Mouse (Mus musculus) C2C12 (cell line): ENCODE measurements at regions not wholly inside any gene's neighbourhood (a gene's known extent, or its start where the extent isn't known, plus 50 kb on each side); places are given as distances from the start of the nearest gene placed in this dataset.

Experiments
- H3K27me3 ChIP-seq: one replicate; pipeline ENCODE4 v1.6.1; 2011; ENCODE audit not compliant: control insufficient read depth, insufficient read depth, insufficient read length
- H3K36me3 ChIP-seq: one replicate; pipeline ENCODE4 v1.6.1; 2011; ENCODE audit not compliant: control insufficient read depth, insufficient read depth
- H3K4me3 ChIP-seq: one replicate; pipeline ENCODE4 v1.5.1; 2011; ENCODE audit warnings: mild to moderate bottlenecking, control low read depth; ENCODE audit not compliant: poor library complexity, insufficient read depth, severe bottlenecking
- H3K79me2 ChIP-seq: one replicate; pipeline ENCODE4 v1.6.1; 2011; ENCODE audit not compliant: control insufficient read depth, insufficient read depth
- H3K79me3 ChIP-seq: one replicate; pipeline ENCODE4 v1.6.1; 2011; ENCODE audit warnings: low read depth, control low read depth
- H3ac ChIP-seq: one replicate; pipeline ENCODE3; 2011; ENCODE audit warnings: low read depth; ENCODE audit not compliant: control insufficient read depth, insufficient read length
- CEBPB ChIP-seq: IDR thresholded peaks from one replicate; pipeline ENCODE4 v1.6.1; 2011; ENCODE audit warnings: low read depth, mild to moderate bottlenecking, control low read depth, moderate library complexity
- CTCF ChIP-seq: IDR thresholded peaks from one replicate; pipeline ENCODE4 v1.5.1; 2011; ENCODE audit not compliant: control insufficient read depth, insufficient read depth, insufficient read length
- FOSL1 ChIP-seq: IDR thresholded peaks from one replicate; pipeline ENCODE4 v1.8.0; 2011; ENCODE audit warnings: mild to moderate bottlenecking, low read length; ENCODE audit not compliant: poor library complexity, insufficient read depth, severe bottlenecking
- MAX ChIP-seq: IDR thresholded peaks from one replicate; pipeline ENCODE4 v1.6.1; 2011; ENCODE audit warnings: mild to moderate bottlenecking, control low read depth
- MYOD1 ChIP-seq: IDR thresholded peaks from one replicate; pipeline ENCODE4 v1.6.1; 2011; ENCODE audit warnings: low read depth; ENCODE audit not compliant: control insufficient read depth, insufficient read length
- MYOG ChIP-seq: IDR thresholded peaks from one replicate; pipeline ENCODE4 v1.6.1; 2011; ENCODE audit not compliant: control insufficient read depth, insufficient read length; ENCODE audit errors: extremely low read depth
- USF1 ChIP-seq: IDR thresholded peaks from one replicate; pipeline ENCODE4 v1.6.1; 2011; ENCODE audit warnings: low read depth, mild to moderate bottlenecking, control low read depth, moderate library complexity

- H3K36me3 ChIP-seq: no peaks in the 10 kb centered on the region
- no peaks in the 10 kb centered on the region for H3K79me3 ChIP-seq
- H3K79me2 ChIP-seq: no peaks in the 10 kb centered on the region
- TF ChIP-seq MAX: no peak
- no peak for TF ChIP-seq CTCF
- TF ChIP-seq MYOG: no peak
- TF ChIP-seq FOSL1: no peak
- no peak for TF ChIP-seq USF1
- no peak for TF ChIP-seq CEBPB
- TF ChIP-seq MYOD1: no peak
- no peak overlapping the region for H3K4me3 ChIP-seq
- peaks cover 14% of the 10 kb centered on the region for H3K27me3 ChIP-seq
- H3ac ChIP-seq: no peak overlapping the region
Measured at GRCm38 (mm10) chr8:10754232-10754985, 253.8 kb downstream of the Irs2 start.

DNA sequence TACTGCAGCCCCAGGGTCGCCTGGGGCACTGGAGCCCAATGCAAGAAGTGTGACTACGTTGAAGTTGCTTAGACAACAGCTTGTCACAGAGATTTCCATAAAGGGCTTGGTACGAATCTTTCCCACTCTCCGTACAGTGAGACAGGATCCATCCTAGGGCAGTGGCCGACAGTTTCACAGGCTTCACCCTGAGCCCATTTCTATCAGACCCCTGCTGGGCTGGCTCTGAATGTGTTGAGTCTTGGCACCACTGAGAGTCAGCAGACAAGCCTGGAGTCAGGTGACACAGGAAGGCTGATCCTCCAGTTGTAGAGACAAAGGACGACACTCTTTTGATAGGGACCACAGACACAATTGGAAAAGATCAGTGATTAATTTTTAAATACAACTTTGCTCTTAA lies 255.2 kb downstream of the Irs2 start:
- Histone ChIP-seq H3K79me2 (no peaks in the 10 kb centered on the region), H3K36me3 (no peaks in the 10 kb centered on the region), H3K27me3 (peaks cover 14% of the 10 kb centered on the region), H3ac (no peak overlapping the region), H3K79me3 (no peaks in the 10 kb centered on the region), H3K4me3 (no peak overlapping the region)
- TF ChIP-seq MYOG (no peak), CTCF (no peak), MAX (no peak), USF1 (no peak), MYOD1 (no peak), FOSL1 (no peak), CEBPB (no peak)

GRCm38 (mm10) chr8:10747150-10747549 lies 261.1 kb downstream of the Irs2 start:
- Histone ChIP-seq H3K79me2 (no peaks in the 10 kb centered on the region), H3K4me3 (no peak overlapping the region), H3K36me3 (no peaks in the 10 kb centered on the region), H3K27me3 (peaks cover 3% of the 10 kb centered on the region), H3ac (no peak overlapping the region), H3K79me3 (no peaks in the 10 kb centered on the region)
- TF ChIP-seq USF1 (no peak), MYOD1 (no peak), CEBPB (no peak), FOSL1 (no peak), MYOG (no peak), MAX (no peak), CTCF (no peak)

- no peak overlapping the region for H3ac ChIP-seq
- no peaks in the 10 kb centered on the region for H3K79me3 ChIP-seq
- no peaks in the 10 kb centered on the region for H3K27me3 ChIP-seq
- no peak overlapping the region for H3K4me3 ChIP-seq
- no peak for TF ChIP-seq CEBPB
- no peak for TF ChIP-seq USF1
- no peak for TF ChIP-seq MAX
- TF ChIP-seq FOSL1: no peak
- H3K79me2 ChIP-seq: no peaks in the 10 kb centered on the region
- H3K36me3 ChIP-seq: no peaks in the 10 kb centered on the region
Measured at GRCm38 (mm10) chr8:10743241-10743640, 265.0 kb downstream of the Irs2 start.

DNA sequence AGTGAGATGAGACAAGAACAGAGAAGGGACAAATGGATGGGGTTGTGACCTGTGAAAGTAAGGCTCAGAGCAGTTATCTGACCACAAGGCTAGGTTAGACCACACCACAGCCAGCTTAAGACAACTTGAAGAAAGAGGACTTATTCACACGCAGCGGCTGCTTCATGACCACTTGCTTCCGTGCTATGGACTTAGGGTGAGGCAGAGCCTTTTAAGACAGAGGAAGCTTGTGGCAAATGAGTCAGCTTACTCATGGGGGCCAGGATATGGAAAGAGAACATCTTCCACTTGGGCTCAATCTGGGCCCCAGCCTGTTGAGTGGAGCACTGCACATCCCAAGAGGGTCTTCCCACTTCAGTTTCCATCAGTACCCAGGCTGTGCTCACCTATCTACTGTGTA lies 267.4 kb downstream of the Irs2 start:
- no peaks in the 10 kb centered on the region for H3K36me3 ChIP-seq
- no peak for TF ChIP-seq CEBPB
- no peak overlapping the region for H3K4me3 ChIP-seq
- H3K79me2 ChIP-seq: no peaks in the 10 kb centered on the region
- no peak overlapping the region for H3ac ChIP-seq
- no peaks in the 10 kb centered on the region for H3K27me3 ChIP-seq
- no peaks in the 10 kb centered on the region for H3K79me3 ChIP-seq

DNA sequence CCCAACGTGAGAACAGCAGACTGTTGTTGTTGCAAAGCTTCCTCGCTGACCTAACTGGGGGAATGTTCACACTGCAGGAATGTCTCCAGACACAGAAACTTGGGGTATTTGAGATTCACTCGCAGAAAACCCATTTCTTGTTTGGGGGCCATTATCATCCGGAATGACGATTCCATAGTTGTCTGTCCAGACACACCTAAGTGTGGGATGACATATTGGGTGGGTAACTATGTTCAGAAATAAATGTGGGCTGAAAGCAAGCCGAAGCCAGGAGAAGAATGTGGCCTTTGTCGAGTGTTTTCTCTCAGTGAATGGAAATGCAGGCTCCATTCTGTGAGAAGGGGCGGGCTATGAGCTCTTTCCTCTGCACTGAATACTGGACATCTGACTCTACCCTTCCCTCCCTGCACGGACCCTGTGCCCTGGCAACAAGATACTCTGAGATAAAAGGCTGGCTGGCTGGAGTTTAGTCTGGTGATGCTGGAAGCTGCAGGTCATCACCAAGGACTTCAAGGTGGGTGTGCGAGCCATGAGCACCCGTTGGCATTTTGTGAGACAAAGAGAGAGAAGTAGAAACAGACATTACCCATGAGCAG lies 269.7 kb downstream of the Irs2 start:
- Histone ChIP-seq H3K36me3 (no peaks in the 10 kb centered on the region), H3K79me2 (no peaks in the 10 kb centered on the region), H3K27me3 (peaks cover 5% of the 10 kb centered on the region), H3K4me3 (no peak overlapping the region), H3K79me3 (no peaks in the 10 kb centered on the region), H3ac (no peak overlapping the region)
- TF ChIP-seq MYOD1 (no peak), CEBPB (no peak), CTCF (no peak), MAX (no peak), MYOG (no peak), USF1 (no peak), FOSL1 (no peak)
